Mouse (Mus musculus) forebrain, embryonic 12.5 days (tissue): ENCODE data around the gene H2-Q10. TPM values are rescaled to one million over a fixed set of nuclear protein-coding genes. Genes with fewer than 3 reads are reported as not detected.

Experiments
- ATAC-seq: fragments of 200-750 bp; cut with Nextera tagmentation; 2 replicates; pipeline ENCODE4 v1.8.0; 2017; ENCODE audit warnings: moderate TSS enrichment; ENCODE audit not compliant: low FRiP score
- H3K27ac ChIP-seq: fragments of 300-500 bp; sonication (generic); 2 replicates; pipeline ENCODE4 v1.5.1; 2016; ENCODE audit warnings: mild to moderate bottlenecking
- H3K27me3 ChIP-seq: fragments of 300-500 bp; sonication (generic); 2 replicates; pipeline ENCODE4 v1.6.1; 2016; ENCODE audit warnings: mild to moderate bottlenecking
- H3K36me3 ChIP-seq: fragments of 300-500 bp; sonication (generic); replicated peaks from 2 replicates; pipeline ENCODE4 v1.6.1; 2016; ENCODE audit warnings: mild to moderate bottlenecking
- H3K4me1 ChIP-seq: fragments of 300-500 bp; sonication (generic); 2 replicates; pipeline ENCODE4 v1.6.1; 2016
- H3K4me2 ChIP-seq: fragments of 300-500 bp; sonication (generic); 2 replicates; pipeline ENCODE4 v1.6.1; 2016; ENCODE audit warnings: mild to moderate bottlenecking, moderate library complexity
- H3K4me3 ChIP-seq: fragments of 300-500 bp; sonication (generic); replicated peaks from 2 replicates; pipeline ENCODE4 v1.5.1; 2016; ENCODE audit warnings: mild to moderate bottlenecking
- H3K9ac ChIP-seq: fragments of 300-500 bp; sonication (generic); 2 replicates; pipeline ENCODE4 v1.6.1; 2016; ENCODE audit warnings: mild to moderate bottlenecking
- H3K9me3 ChIP-seq: fragments of 300-500 bp; sonication (generic); 2 replicates; pipeline ENCODE4 v1.6.1; 2016
- WGBS: fragments of 180-500 bp; shearing (Covaris S2); methylation state at CpG from one replicate; pipeline ENCODE4 v1.1.7; 2016; 5-methylcytosine and 5-hydroxymethylcytosine counted together
- polyA plus RNA-seq: library from polyadenylated mRNA; unstranded; fragments of >200 nt; fragmentation: Nextera tagmentation; extraction: Ambion mirVana; gene quantifications from 2 replicates; pipeline ENCODE4 v1.2.1, GENCODE M21; 2016

Gene H2-Q10
- polyA plus RNA-seq, 1 experiment from 2014 or later, result 0.04 TPM

- no peak overlapping the region for H3K4me3 ChIP-seq
- 2% methylated on average over 9 of the region's 9 CpGs for WGBS
Measured at GRCm38 (mm10) chr17:35484066-35484465, 14.2 kb downstream of the H2-Q10 start.

GRCm38 (mm10) chr17:35485702-35486101, 15.8 kb downstream of the H2-Q10 start:
- no peaks in the 10 kb centered on the region for H3K36me3 ChIP-seq
- no peak overlapping the region for H3K27ac ChIP-seq
- WGBS, result 38% methylated on average over 4 of the region's 4 CpGs
- no peak overlapping the region for H3K4me3 ChIP-seq
- ATAC-seq, result no peak
- H3K27me3 ChIP-seq, result peaks cover 5% of the 10 kb centered on the region; the same call in 1 of the 2 replicates
- no peaks in the 10 kb centered on the region for H3K4me1 ChIP-seq
- H3K4me2 ChIP-seq, result no peak overlapping the region
- no peaks in the 10 kb centered on the region for H3K9me3 ChIP-seq
- H3K9ac ChIP-seq, result no peak overlapping the region

More at GRCm38 (mm10) chr17:35484066-35484465, 14.2 kb downstream of the H2-Q10 start:
- Histone ChIP-seq H3K9ac (no peak overlapping the region), H3K4me2 (no peak overlapping the region), H3K27ac (no peak overlapping the region), H3K36me3 (no peaks in the 10 kb centered on the region), H3K4me1 (no peaks in the 10 kb centered on the region), H3K27me3 (no peaks in the 10 kb centered on the region), H3K9me3 (no peaks in the 10 kb centered on the region)
- no peak for ATAC-seq

DNA sequence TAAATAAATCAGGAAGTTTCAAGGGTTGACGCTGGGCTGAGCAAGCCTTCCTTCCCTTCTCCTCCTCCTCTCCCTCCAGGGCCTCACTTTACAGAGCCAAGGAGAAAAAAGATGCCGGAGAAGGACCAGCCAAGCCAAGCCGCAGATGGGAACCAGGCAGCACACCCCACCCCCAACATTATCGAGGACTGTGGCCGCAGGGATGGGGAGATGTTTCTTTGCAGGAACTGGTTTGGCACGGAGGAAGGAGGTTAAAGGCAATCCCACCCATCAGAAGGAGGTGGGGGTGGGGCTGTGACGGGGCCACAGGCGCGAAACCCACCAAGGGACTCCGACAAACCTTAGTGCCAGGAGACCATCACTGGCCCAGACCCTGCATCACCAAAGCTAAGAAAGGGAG, 16.8 kb downstream of the H2-Q10 start:
- ATAC-seq, result no peak
- no peak overlapping the region for H3K4me2 ChIP-seq
- no peaks in the 10 kb centered on the region for H3K36me3 ChIP-seq
- H3K27ac ChIP-seq, result no peak overlapping the region
- peaks cover 6% of the 10 kb centered on the region; the same call in 1 of the 2 replicates for H3K27me3 ChIP-seq
- H3K4me3 ChIP-seq, result no peak overlapping the region
- WGBS, result 69% methylated on average over 10 of the region's 10 CpGs
- H3K9ac ChIP-seq, result no peak overlapping the region
- no peaks in the 10 kb centered on the region for H3K4me1 ChIP-seq
- H3K9me3 ChIP-seq, result no peaks in the 10 kb centered on the region

- Histone ChIP-seq H3K9me3 (no peaks in the 10 kb centered on the region), H3K36me3 (no peaks in the 10 kb centered on the region), H3K4me1 (no peaks in the 10 kb centered on the region), H3K27me3 (peaks cover 6% of the 10 kb centered on the region; the same call in 1 of the 2 replicates), H3K4me2 (no peak overlapping the region), H3K9ac (no peak overlapping the region), H3K4me3 (no peak overlapping the region), H3K27ac (no peak overlapping the region)
- no peak for ATAC-seq
- 95% methylated on average over 2 of the region's 2 CpGs for WGBS
Measured at GRCm38 (mm10) chr17:35488041-35488440, 18.2 kb downstream of the H2-Q10 start.

- Histone ChIP-seq H3K4me3 (no peak overlapping the region), H3K27me3 (peaks cover 6% of the 10 kb centered on the region; the same call in 1 of the 2 replicates), H3K36me3 (no peaks in the 10 kb centered on the region), H3K9me3 (no peaks in the 10 kb centered on the region), H3K27ac (no peak overlapping the region), H3K9ac (no peak overlapping the region), H3K4me2 (no peak overlapping the region), H3K4me1 (no peaks in the 10 kb centered on the region)
- WGBS, result 46% methylated on average over 5 of the region's 5 CpGs
- ATAC-seq, result no peak
Measured at GRCm38 (mm10) chr17:35490320-35490719, 20.4 kb downstream of the H2-Q10 start.

GRCm38 (mm10) chr17:35497124-35497523, 27.2 kb downstream of the H2-Q10 start:
- Histone ChIP-seq H3K4me1 (0 out of 2 replicates have a peak, but pooled peaks cover under 1% of the 10 kb centered on the region), H3K4me2 (no peak overlapping the region), H3K27ac (no peak overlapping the region), H3K27me3 (no peaks in the 10 kb centered on the region), H3K9ac (no peak overlapping the region), H3K36me3 (no peaks in the 10 kb centered on the region), H3K4me3 (no peak overlapping the region), H3K9me3 (no peaks in the 10 kb centered on the region)
- no peak for ATAC-seq
- 95% methylated on average over 7 of the region's 7 CpGs for WGBS

- H3K4me1 ChIP-seq, result peaks cover 11% of the 10 kb centered on the region
- H3K9ac ChIP-seq, result no peak overlapping the region
- no peaks in the 10 kb centered on the region for H3K9me3 ChIP-seq
- no peak for ATAC-seq
- H3K36me3 ChIP-seq, result no peaks in the 10 kb centered on the region
- WGBS, result 3% methylated on average over 6 of the region's 6 CpGs
- H3K27ac ChIP-seq, result no peak overlapping the region
- H3K27me3 ChIP-seq, result peaks cover 34% of the 10 kb centered on the region
- no peak overlapping the region for H3K4me2 ChIP-seq
- no peak overlapping the region for H3K4me3 ChIP-seq
Measured at GRCm38 (mm10) chr17:35502226-35502625, 32.3 kb downstream of the H2-Q10 start.

- whole genome bisulfite sequencing, result 45% methylated on average over 5 of the region's 5 CpGs
- peaks cover 11% of the 10 kb centered on the region for H3K4me1 ChIP-seq
- no peaks in the 10 kb centered on the region for H3K36me3 ChIP-seq
- no peak for ATAC-seq
- H3K9ac ChIP-seq, result no peak overlapping the region
- no peak overlapping the region for H3K4me3 ChIP-seq
- H3K27me3 ChIP-seq, result peaks cover 39% of the 10 kb centered on the region
- no peak overlapping the region for H3K27ac ChIP-seq
- no peak overlapping the region for H3K4me2 ChIP-seq
- H3K9me3 ChIP-seq, result no peaks in the 10 kb centered on the region
Measured at GRCm38 (mm10) chr17:35502762-35503161, 32.9 kb downstream of the H2-Q10 start.

DNA sequence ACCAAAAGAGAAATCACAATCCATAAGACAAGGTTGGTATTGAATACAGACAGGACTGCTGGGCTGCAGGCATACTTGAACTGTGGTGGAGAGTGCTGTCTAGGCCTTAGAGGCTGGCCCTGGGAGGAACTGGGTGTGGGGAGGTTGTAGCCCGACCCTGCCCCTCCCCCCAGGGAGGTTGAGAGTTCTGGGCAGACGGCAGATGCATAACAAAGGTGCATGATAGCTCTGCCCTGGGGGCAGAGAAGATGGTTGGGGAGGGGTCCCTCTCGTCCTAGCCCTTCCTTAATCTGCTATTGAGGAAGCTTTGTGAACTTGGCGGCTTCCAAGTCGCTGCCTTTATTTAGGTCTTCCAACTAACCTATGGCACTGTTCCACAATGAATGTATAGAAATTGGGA, 34.0 kb downstream of the H2-Q10 start:
- Histone ChIP-seq H3K9me3 (no peaks in the 10 kb centered on the region), H3K4me3 (no peak overlapping the region), H3K4me1 (peaks cover 11% of the 10 kb centered on the region), H3K36me3 (no peaks in the 10 kb centered on the region), H3K9ac (no peak overlapping the region), H3K4me2 (no peak overlapping the region), H3K27ac (no peak overlapping the region), H3K27me3 (peaks cover 47% of the 10 kb centered on the region)
- 18% methylated on average over 5 of the region's 5 CpGs for WGBS
- no peak for ATAC-seq

- no peak overlapping the region for H3K27ac ChIP-seq
- H3K9me3 ChIP-seq, result no peaks in the 10 kb centered on the region
- no peaks in the 10 kb centered on the region for H3K36me3 ChIP-seq
- WGBS, result 15% methylated on average over 8 of the region's 8 CpGs
- peaks cover 55% of the 10 kb centered on the region for H3K27me3 ChIP-seq
- no peak overlapping the region for H3K4me2 ChIP-seq
- no peak for ATAC-seq
- no peak overlapping the region for H3K4me3 ChIP-seq
- H3K9ac ChIP-seq, result no peak overlapping the region
- H3K4me1 ChIP-seq, result peaks cover 15% of the 10 kb centered on the region
Measured at GRCm38 (mm10) chr17:35504628-35505481, 35.0 kb downstream of the H2-Q10 start.

DNA sequence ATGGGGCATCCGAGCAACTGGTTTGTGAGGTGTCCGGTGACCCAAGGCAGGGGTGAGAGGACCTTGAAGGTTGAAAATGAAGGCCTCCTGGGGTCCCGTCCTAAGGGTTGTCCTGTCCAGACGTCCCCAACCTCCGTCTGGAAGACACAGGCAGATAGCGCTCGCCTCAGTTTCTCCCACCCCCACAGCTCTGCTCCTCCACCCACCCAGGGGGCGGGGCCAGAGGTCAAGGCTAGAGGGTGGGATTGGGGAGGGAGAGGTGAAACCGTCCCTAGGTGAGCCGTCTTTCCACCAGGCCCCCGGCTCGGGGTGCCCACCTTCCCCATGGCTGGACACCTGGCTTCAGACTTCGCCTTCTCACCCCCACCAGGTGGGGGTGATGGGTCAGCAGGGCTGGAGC, 35.9 kb downstream of the H2-Q10 start, which contains the start of gene Pou5f1:
Gene Pou5f1 (plus strand): TSS at position 243 of the 400 bp plus-strand sequence.
- Histone ChIP-seq H3K27ac (no peak within 1 kb of the TSS), H3K27me3 (peaks cover 55% of the 10 kb centered on the region), H3K4me2 (no peak within 1 kb of the TSS), H3K9me3 (no peaks in the 10 kb centered on the region), H3K36me3 (no peaks in the 10 kb centered on the region), H3K9ac (no peak within 1 kb of the TSS), H3K4me3 (no peak within 1 kb of the TSS), H3K4me1 (peaks cover 15% of the 10 kb centered on the region)
- 27% methylated on average over 13 of the region's 13 CpGs for WGBS
- no peak for ATAC-seq

DNA sequence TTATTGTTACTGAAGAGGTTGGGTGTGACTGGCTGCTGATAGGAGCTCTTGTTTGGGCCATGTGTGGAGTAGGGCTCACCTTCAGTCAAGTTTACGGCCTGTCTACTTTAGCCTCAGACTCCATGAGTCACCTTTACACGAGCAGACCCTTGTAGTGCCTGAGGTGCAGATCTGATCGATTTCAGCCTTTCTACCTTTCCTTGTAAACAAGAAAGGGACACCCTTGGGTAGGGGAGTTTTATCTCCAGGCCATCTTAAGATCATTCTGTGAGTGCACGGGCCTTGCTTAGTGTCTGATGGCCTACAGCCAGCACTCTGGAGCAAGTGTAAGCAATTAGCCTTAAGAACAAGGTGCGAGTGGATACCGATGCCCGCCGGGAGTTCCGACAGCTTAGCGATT, 37.0 kb downstream of the H2-Q10 start:
- Histone ChIP-seq H3K9me3 (no peaks in the 10 kb centered on the region), H3K27me3 (peaks cover 55% of the 10 kb centered on the region), H3K27ac (no peak overlapping the region), H3K36me3 (no peaks in the 10 kb centered on the region), H3K9ac (no peak overlapping the region), H3K4me3 (no peak overlapping the region), H3K4me1 (peaks cover 15% of the 10 kb centered on the region), H3K4me2 (no peak overlapping the region)
- 11% methylated on average over 10 of the region's 10 CpGs for WGBS
- no peak for ATAC-seq
